Mouse (Mus musculus): ENCODE measurements at regions not wholly inside any gene's neighbourhood (a gene's known extent, or its start where the extent isn't known, plus 50 kb on each side); places are given as distances from the start of the nearest gene placed in this dataset.

DNA sequence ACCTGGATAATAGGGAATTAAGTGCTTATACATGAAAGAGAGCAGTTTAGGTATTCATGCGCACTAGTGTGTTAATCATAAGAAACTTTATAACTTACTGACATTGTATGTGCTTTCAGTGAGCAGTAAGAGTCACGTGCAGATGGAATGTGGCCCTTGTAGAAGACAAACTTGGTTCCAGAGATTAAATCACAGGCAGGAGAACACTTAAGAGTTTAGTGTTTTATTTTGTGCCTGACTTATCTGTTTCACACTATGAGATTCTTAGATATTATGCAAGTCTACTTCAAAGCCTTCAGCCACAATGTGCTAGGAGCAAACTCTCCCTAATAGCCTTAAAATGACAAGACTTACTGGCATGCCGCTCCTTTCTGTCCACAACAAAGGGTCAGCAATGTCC is 296.8 kb downstream of the Gja1 start:
- TF ChIP-seq EP300 (optimal IDR thresholded peaks at IDR 0.05) = no peak
- TF ChIP-seq CTCF (IDR thresholded peaks at IDR 0.05; ENCODE audit: low read depth) = no peak
- H3K9ac ChIP-seq (ENCODE audit: low read length) = no peak overlapping the region
- H3K9me3 ChIP-seq (ENCODE audit: control insufficient read depth, low read length) = no peaks in the 10 kb centered on the region
- no peak overlapping the region for H3K4me2 ChIP-seq (replicated peaks; ENCODE audit: low read depth)
- H3K27ac ChIP-seq (replicated peaks) = no peak overlapping the region
- 81% methylated on average over 3 of the region's 3 CpGs for WGBS
- H3K27me3 ChIP-seq (ENCODE audit: control insufficient read depth, insufficient read depth, low read length) = no peaks in the 10 kb centered on the region
- no peak for DNase-seq (ENCODE audit: low spot score)
- H3K4me1 ChIP-seq (replicated peaks; ENCODE audit: control insufficient read depth, insufficient read depth) = no peaks in the 10 kb centered on the region
- H3K36me3 ChIP-seq (ENCODE audit: control insufficient read depth, insufficient read depth, low read length) = no peaks in the 10 kb centered on the region
- no peak for ATAC-seq (ENCODE audit: low FRiP score, low TSS enrichment)
- no peak overlapping the region for H3K4me3 ChIP-seq (ENCODE audit: low read depth, low read length)

DNA sequence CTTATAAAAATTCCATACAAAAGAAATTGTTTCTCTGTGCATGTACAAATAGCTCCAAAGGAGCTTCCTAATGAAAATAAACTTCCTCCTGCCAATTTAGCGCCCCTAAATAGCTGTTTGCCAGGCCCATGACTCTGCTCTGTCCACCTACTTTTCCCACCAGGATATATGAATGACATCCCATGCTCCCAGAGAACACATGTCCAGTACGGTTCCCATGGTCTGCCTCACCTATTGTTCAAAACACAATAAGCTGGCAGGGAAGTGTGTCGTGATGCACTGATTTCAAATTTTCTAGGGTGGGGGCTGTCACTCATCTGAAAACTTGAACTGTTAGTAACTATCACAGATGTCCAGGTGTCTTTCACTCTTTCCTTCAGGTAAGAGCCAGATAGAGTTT is 305.8 kb downstream of the Gja1 start:
- Histone ChIP-seq H3K9ac (ENCODE audit: low read length) (no peak overlapping the region), H3K27me3 (ENCODE audit: control insufficient read depth, insufficient read depth, low read length) (no peaks in the 10 kb centered on the region), H3K4me2 (replicated peaks; ENCODE audit: low read depth) (no peak overlapping the region), H3K27ac (replicated peaks) (no peak overlapping the region), H3K4me3 (ENCODE audit: low read depth, low read length) (no peak overlapping the region), H3K36me3 (ENCODE audit: control insufficient read depth, insufficient read depth, low read length) (no peaks in the 10 kb centered on the region), H3K4me1 (replicated peaks; ENCODE audit: control insufficient read depth, insufficient read depth) (no peaks in the 10 kb centered on the region), H3K9me3 (ENCODE audit: control insufficient read depth, low read length) (no peaks in the 10 kb centered on the region)
- TF ChIP-seq EP300 (optimal IDR thresholded peaks at IDR 0.05) (no peak), CTCF (IDR thresholded peaks at IDR 0.05; ENCODE audit: low read depth) (no peak)
- 79% methylated on average over 3 of the region's 3 CpGs for WGBS
- ATAC-seq (ENCODE audit: low FRiP score, low TSS enrichment) (no peak), DNase-seq (ENCODE audit: low spot score) (no peak)

DNA sequence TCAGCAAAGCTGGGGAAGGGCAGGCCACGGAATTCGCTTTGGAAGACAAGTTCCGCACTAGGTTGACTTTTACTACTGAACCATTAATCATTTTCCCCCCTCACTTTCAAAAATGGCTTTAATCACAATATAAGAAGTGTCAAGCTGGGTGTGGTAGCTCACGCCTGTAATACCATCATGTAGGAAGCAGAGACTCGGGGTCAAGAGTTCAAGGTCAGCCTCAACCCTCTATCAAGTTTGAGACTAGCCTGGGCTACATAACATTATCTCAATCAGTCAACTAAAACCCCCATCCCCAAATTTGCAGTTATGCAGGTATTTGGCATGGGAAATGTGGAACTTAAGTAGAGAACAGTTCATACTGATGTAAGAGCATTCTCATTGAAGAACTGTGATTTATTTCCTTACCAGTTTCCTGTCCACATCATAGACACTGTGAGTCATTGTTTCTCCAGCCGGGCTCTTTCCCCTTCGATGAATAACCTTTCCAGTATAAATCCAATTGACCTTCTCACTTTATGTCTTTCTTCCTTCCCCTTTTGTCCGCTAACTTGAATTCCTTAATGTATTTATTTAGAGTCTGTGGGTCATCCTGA is 308.6 kb downstream of the Gja1 start:
- no peak for DNase-seq (ENCODE audit: low spot score)
- H3K27me3 ChIP-seq (ENCODE audit: control insufficient read depth, insufficient read depth, low read length) = no peaks in the 10 kb centered on the region
- H3K9me3 ChIP-seq (ENCODE audit: control insufficient read depth, low read length) = no peaks in the 10 kb centered on the region
- no peak for ATAC-seq (ENCODE audit: low FRiP score, low TSS enrichment)
- no peaks in the 10 kb centered on the region for H3K36me3 ChIP-seq (ENCODE audit: control insufficient read depth, insufficient read depth, low read length)
- TF ChIP-seq CTCF (IDR thresholded peaks at IDR 0.05; ENCODE audit: low read depth) (no peak), EP300 (optimal IDR thresholded peaks at IDR 0.05) (no peak)
- no peak overlapping the region for H3K4me2 ChIP-seq (replicated peaks; ENCODE audit: low read depth)
- no peak overlapping the region for H3K4me3 ChIP-seq (ENCODE audit: low read depth, low read length)
- H3K4me1 ChIP-seq (replicated peaks; ENCODE audit: control insufficient read depth, insufficient read depth) = no peaks in the 10 kb centered on the region
- WGBS = 77% methylated on average over 8 of the region's 8 CpGs
- no peak overlapping the region for H3K27ac ChIP-seq (replicated peaks)
- H3K9ac ChIP-seq (ENCODE audit: low read length) = no peak overlapping the region

DNA sequence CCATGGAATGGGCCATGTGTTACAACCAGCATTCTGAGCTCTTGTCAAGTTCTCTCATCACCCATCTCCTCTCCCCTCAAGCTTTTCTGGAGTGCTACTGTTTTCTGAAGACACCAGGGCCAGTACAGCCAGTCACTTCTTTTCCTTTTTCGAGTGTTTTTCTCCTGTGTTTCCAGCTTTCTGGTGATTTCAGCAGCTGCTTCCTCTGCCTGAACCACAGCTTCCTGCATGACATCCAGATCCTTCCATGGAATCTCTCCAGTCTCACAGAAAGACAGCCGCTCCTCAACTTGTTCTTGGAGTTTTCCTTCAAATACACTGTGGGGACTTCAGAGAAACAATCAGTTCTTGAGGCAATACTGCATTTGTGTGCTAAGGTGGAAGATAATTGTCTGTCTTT is 314.3 kb downstream of the Gja1 start:
- Histone ChIP-seq H3K27me3 (ENCODE audit: control insufficient read depth, insufficient read depth, low read length) (no peaks in the 10 kb centered on the region), H3K36me3 (ENCODE audit: control insufficient read depth, insufficient read depth, low read length) (no peaks in the 10 kb centered on the region), H3K4me3 (ENCODE audit: low read depth, low read length) (no peak overlapping the region), H3K9ac (ENCODE audit: low read length) (no peak overlapping the region), H3K27ac (replicated peaks) (no peak overlapping the region), H3K4me2 (replicated peaks; ENCODE audit: low read depth) (no peak overlapping the region), H3K4me1 (replicated peaks; ENCODE audit: control insufficient read depth, insufficient read depth) (no peaks in the 10 kb centered on the region), H3K9me3 (ENCODE audit: control insufficient read depth, low read length) (no peaks in the 10 kb centered on the region)
- 82% methylated on average over 2 of the region's 2 CpGs for WGBS
- TF ChIP-seq EP300 (optimal IDR thresholded peaks at IDR 0.05) (no peak), CTCF (IDR thresholded peaks at IDR 0.05; ENCODE audit: low read depth) (no peak)
- ATAC-seq (ENCODE audit: low FRiP score, low TSS enrichment) (no peak), DNase-seq (ENCODE audit: low spot score) (no peak)

DNA sequence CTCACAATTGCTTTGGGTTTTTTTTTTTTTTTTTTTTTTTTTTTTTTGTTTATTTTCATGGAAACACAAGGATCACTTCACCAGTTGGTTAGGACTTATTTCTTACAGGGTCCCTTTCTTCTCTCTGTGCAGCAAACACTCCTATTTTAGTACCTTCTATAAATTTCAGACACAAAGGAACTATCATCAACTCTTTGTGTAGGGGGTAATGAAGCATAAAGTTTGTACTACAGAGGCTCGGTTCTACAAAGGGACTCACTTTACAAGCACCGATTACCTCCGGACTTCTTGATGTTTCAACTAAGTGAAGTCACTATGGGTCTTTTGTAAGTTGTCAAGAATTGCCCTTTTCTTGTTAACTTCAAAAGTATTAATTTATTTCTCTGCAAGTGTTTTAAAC is 318.0 kb downstream of the Gja1 start:
- TF ChIP-seq CTCF (IDR thresholded peaks at IDR 0.05; ENCODE audit: low read depth) (no peak), EP300 (optimal IDR thresholded peaks at IDR 0.05) (no peak)
- DNase-seq (ENCODE audit: low spot score) (no peak), ATAC-seq (ENCODE audit: low FRiP score, low TSS enrichment) (no peak)
- Histone ChIP-seq H3K27me3 (ENCODE audit: control insufficient read depth, insufficient read depth, low read length) (no peaks in the 10 kb centered on the region), H3K9me3 (ENCODE audit: control insufficient read depth, low read length) (no peaks in the 10 kb centered on the region), H3K27ac (replicated peaks) (no peak overlapping the region), H3K4me1 (replicated peaks; ENCODE audit: control insufficient read depth, insufficient read depth) (no peaks in the 10 kb centered on the region), H3K4me3 (ENCODE audit: low read depth, low read length) (no peak overlapping the region), H3K9ac (ENCODE audit: low read length) (no peak overlapping the region), H3K36me3 (ENCODE audit: control insufficient read depth, insufficient read depth, low read length) (no peaks in the 10 kb centered on the region), H3K4me2 (replicated peaks; ENCODE audit: low read depth) (no peak overlapping the region)
- 83% methylated on average over 3 of the region's 3 CpGs for WGBS

DNA sequence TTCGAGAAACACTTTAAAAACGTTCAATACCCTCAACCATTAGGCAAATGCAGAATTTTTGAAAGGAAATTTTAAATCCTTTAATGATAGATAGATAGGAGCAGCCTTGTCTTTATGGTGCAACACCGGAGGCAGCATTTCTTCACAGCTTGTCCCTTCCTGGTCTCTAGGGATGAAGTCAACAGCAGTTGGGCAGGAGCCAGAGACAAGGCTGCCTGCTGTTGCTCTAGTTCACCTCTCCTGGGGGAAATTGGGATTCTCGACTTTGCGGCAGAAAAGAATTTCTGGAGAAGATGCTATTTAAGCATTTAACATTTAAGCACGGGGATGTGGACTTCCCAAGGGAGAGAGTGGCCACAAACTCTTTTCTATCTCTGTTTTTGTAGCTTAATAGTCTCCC is 323.0 kb downstream of the Gja1 start:
- no peaks in the 10 kb centered on the region for H3K4me1 ChIP-seq (replicated peaks; ENCODE audit: control insufficient read depth, insufficient read depth)
- H3K27me3 ChIP-seq (ENCODE audit: control insufficient read depth, insufficient read depth, low read length) = no peaks in the 10 kb centered on the region
- H3K36me3 ChIP-seq (ENCODE audit: control insufficient read depth, insufficient read depth, low read length) = no peaks in the 10 kb centered on the region
- no peaks in the 10 kb centered on the region for H3K9me3 ChIP-seq (ENCODE audit: control insufficient read depth, low read length)
- no peak overlapping the region for H3K4me3 ChIP-seq (ENCODE audit: low read depth, low read length)
- no peak overlapping the region for H3K27ac ChIP-seq (replicated peaks)
- ATAC-seq (ENCODE audit: low FRiP score, low TSS enrichment) (no peak), DNase-seq (ENCODE audit: low spot score) (no peak)
- WGBS = 68% methylated on average over 6 of the region's 6 CpGs
- TF ChIP-seq CTCF (IDR thresholded peaks at IDR 0.05; ENCODE audit: low read depth) = no peak
- TF ChIP-seq EP300 (optimal IDR thresholded peaks at IDR 0.05) = no peak
- H3K9ac ChIP-seq (ENCODE audit: low read length) = no peak overlapping the region
- no peak overlapping the region for H3K4me2 ChIP-seq (replicated peaks; ENCODE audit: low read depth)
